Mouse (Mus musculus): ENCODE data around the gene Rnf169.

DNA sequence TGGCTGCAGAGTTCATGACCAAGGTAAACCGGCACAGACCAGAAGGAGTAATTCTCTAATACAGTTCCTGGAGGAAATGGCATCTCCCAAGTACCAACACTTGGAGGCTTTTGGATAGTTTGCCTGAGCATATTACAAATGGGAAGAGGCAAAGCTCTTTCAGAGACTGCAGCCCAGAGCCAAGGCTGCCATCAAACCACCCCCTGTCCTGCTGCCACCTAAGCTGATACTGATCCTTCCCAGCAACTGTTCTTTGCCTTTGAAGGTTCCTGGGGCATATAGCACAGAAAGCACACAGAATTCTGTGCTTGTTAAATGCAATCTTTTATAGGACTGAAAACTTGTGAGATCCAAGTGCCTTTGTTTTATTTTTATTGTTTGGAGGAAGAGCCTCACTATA is 39.6 kb downstream of the Rnf169 start:
- no peak for TF ChIP-seq CTCF (IDR thresholded peaks at IDR 0.05; ENCODE audit: low read depth)
- TF ChIP-seq EP300 (IDR thresholded peaks at IDR 0.05; ENCODE audit: low read depth) = no peak

All from liver, postnatal 0 days (tissue).